Mouse (Mus musculus) embryo, embryonic 9.5 days (tissue): ENCODE data around the gene Cdc42bpb.

Experiments
- DNase-seq: peaks from one replicate; pipeline ENCODE4 v3.0.0-alpha.2; 2017; ENCODE audit errors: extremely low spot score

The Cdc42bpb gene

GRCm38 (mm10) chr12:111377376-111377973 is at the start of gene Cdc42bpb:
Gene Cdc42bpb (minus strand): TSS chr12:111377718.
- DNase-seq, result peak; percentile 94

- peak; percentile 90 for DNase-seq
Observed at GRCm38 (mm10) chr12:111425789-111426460, 48.4 kb upstream of the Cdc42bpb start.

DNA sequence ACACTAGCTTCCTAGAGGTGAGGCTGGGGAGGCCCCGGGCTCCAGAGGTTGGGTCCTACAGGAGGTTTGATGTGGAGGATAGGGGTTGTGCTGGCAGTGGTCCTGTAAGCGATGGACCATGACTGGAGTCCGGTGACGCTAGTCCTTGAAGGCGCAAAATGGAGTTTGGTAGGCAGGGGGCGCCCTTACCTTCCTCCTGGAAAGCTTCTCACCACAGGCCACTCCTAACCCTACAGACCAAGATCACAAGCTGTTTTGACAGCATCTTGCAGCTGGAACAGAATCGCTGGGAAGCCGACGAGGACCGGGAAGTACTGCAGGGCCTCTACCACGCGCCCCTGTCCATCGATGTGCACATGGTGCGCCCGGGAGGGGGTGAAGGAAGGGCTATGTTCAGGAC is 47.7 kb upstream of the Cdc42bpb start:
- peak; percentile 85 for DNase-seq

DNA sequence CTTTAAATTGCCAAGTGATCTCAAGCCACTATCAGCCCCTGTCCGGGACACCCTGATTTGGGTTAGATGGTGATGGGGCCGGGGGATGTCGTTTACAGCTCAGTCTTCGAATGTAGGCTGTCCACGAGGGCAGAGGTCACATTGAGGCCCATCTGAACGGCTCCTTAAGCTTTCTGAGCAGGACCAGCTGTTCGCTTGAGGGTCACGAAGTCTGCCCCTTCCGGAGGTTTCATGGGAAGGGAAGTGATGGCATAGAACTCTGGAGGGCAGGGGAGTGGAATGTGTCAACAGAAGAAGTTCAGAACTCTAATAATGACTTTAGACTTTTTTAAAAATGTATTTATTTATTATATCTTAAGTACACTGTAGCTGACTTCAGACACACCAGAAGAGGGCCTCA is 47.0 kb upstream of the Cdc42bpb start:
- DNase-seq, result no peak

GRCm38 (mm10) chr12:111423570-111424129 is 46.1 kb upstream of the Cdc42bpb start:
- no peak for DNase-seq

DNA sequence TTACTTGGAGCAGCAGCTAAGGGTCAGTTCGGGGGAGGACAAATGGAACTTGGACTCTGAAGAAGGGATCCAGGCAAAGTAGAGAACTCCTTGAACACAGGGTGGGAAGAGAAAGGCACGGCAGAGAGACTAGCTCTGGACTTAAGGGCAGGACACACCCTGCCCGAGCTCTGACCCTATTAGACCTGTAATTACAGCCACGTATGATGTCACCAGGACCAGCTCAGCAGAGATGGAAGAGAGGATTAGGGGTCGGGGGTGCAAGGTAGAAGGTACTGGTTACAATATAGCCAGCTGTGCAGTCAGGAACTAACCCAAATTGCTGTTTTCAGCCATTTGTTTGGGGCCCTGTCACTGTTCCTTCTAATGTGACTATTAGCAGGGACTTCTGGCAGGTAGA is 45.3 kb upstream of the Cdc42bpb start:
- no peak for DNase-seq

DNA sequence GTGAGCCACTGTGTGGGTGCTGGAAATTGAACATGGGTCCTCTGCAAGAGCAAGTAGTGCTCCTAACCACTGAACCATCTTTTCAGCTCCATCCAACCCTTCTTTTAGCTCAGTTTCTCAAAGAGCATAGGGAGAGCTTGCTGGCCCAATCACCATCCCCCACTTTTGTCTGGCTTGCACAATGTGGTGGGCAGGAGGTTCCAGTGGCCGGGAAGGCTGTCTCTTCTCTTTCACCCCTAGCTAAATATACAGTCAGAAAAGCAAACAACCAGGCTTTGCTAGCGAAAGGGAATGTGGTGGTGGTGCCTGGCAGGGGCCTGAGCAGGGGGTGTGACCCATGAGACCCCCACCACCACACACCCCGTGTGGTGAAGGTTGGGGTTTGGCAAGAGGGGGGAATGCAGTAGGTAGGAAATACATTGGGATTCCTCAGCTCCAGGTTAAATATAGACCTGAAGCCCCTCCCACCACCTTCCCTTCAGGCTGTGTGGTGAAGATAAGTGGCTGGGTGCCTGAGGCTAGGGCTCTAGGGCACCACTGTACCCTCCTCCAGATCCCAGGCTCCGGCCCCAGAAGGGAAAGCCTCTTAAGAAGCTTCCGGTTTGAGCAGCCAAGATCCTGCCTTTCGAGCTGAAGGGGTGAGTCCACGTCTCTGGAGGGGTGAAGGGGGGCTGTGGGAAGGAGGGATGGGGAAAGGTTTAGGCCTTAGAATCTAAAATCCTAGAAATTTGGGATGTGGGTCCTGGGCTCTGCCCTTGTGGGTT is 43.6 kb upstream of the Cdc42bpb start:
- DNase-seq, result no peak

DNA sequence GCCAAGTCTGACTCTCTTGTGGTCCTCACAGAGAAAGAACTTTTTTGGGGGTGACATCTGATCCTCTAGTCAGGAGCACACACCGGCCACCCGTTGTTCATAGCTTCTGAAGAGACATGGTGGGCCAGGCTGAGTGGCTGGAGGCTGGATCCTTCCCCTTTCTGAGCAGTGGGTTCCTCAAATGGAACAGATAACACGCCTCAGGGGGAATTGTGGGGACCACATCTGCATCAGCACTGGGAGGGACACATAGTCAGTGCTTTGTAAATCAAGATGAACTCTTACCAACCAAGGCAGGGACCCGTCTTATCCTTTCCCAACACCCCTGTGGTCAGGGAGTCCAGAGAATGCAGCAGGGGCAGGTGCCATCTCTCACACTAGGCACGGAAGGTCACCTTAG is 42.4 kb upstream of the Cdc42bpb start:
- DNase-seq, result no peak

GRCm38 (mm10) chr12:111416921-111417779 is 39.6 kb upstream of the Cdc42bpb start, which contains the start of gene Exoc3l4:
Gene Exoc3l4 (plus strand): TSS chr12:111417017.
- no peak for DNase-seq

DNA sequence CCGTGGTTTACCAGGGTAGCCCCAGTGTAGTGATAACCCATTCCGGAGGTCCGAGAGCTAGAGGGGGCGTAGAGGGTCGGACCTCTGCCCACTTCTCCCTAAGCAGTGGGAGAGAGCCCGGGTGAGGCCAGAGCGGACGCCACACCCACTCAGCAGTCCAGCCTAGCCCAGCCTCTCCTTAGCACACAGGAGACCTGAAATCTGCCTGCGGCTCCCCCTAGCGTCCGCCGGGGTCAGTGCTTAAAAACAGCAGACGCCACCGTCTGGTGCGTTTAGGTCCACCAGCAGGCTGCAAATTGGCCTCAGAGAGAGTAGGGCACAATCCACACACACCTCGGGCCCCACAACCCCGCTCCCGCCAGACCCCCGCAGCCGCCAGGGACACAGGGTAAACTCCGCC is 35.8 kb upstream of the Cdc42bpb start:
- DNase-seq, result peak; percentile 90

DNA sequence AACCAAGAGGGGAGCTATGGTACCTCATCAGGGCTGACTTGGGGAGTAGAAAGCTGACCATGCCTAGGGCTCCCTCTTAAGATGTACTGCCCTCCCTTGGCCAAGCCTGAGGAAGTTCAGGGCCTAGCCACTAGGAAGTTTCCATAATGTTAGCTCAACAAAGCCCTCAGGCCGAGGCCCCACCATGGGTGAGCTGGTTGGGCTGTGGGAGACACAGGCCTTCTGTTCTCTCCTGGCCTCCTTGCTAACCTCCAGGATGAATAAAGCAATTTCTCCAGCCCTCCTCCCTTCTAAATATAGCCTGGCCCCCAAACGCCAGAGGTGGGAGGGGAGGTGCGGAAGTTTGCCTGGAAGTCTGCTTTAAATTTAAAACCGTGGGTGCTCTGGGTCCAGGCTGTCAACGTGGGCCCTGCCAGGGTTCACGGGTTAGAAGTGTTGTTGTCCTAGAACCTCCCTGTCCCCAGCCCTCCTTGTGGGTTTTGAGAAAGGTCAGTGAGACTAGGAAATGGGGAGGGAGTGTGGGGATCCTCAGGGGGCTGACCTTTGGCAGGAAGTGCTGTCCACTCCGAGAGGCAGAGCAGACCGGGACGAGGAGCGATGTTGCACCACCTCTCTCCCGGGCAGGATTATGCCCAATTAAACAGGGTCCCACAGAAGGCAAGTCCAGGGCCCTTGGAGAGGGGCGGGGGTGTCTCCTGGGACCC is 35.2 kb upstream of the Cdc42bpb start:
- no peak for DNase-seq

- no peak for DNase-seq
Observed at GRCm38 (mm10) chr12:111411631-111412355, 34.3 kb upstream of the Cdc42bpb start.

GRCm38 (mm10) chr12:111409583-111409982 is 32.1 kb upstream of the Cdc42bpb start:
- no peak for DNase-seq

GRCm38 (mm10) chr12:111406622-111407021 is 29.1 kb upstream of the Cdc42bpb start, which contains the start of gene Lbhd2:
Gene Lbhd2 (plus strand): TSS chr12:111406809.
- DNase-seq, result no peak

- DNase-seq, result no peak
Observed at GRCm38 (mm10) chr12:111404880-111405279, 27.4 kb upstream of the Cdc42bpb start.

GRCm38 (mm10) chr12:111401454-111402184 is 24.1 kb upstream of the Cdc42bpb start:
- peak; percentile 77 for DNase-seq

- DNase-seq, result no peak
Observed at GRCm38 (mm10) chr12:111396997-111397396, 19.5 kb upstream of the Cdc42bpb start.

DNA sequence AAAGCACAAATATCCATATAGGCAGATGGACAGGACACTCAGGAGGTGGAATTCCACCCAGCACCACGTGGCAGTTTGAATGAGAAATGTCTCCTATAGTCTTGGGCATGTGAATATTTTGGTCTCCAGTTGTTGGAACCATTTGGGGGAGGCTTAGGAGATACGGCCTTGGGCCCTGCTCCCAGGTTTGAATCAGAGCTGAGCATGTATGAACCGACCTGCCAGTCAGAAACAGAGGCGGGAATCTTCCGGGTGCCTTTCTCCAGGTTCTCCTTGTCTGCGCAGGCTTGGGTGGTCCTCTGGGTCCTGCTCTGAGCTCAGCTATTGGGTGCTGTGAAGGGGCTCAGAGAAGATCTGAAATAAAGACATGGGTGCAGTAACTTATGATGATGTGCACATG is 16.5 kb upstream of the Cdc42bpb start:
- DNase-seq, result no peak

GRCm38 (mm10) chr12:111387146-111387545 is 9.6 kb upstream of the Cdc42bpb start:
- no peak for DNase-seq
